Mouse (Mus musculus): ENCODE results near the gene Itgb1bp1. TPM values are rescaled to one million over a fixed set of nuclear protein-coding genes. Genes with fewer than 3 reads are reported as not detected.

Gene Itgb1bp1
- polyA plus RNA-seq, 1 experiment from 2014 or later = 33.4 TPM

GRCm38 (mm10) chr12:21301324-21301723 is 15.2 kb upstream of the Itgb1bp1 start:
- H3K4me2 ChIP-seq = no peak overlapping the region
- ATAC-seq (ENCODE audit: extremely low read depth, insufficient number of reproducible peaks, low FRiP score, low TSS enrichment) = no peak

GRCm38 (mm10) chr12:21298856-21299255 is 12.8 kb upstream of the Itgb1bp1 start:
- no peaks in the 10 kb centered on the region for H3K9me3 ChIP-seq
- 86% methylated on average over 11 of the region's 11 CpGs for WGBS

More at GRCm38 (mm10) chr12:21301324-21301723, 15.2 kb upstream of the Itgb1bp1 start:
- Histone ChIP-seq H3K27ac (replicated peaks) (no peak overlapping the region), H3K4me1 (no peaks in the 10 kb centered on the region), H3K9me3 (no peaks in the 10 kb centered on the region), H3K9ac (no peak overlapping the region), H3K27me3 (replicated peaks) (no peaks in the 10 kb centered on the region), H3K36me3 (peaks cover 94% of the 10 kb centered on the region), H3K4me3 (no peak overlapping the region)
- WGBS = 65% methylated on average over 7 of the region's 7 CpGs

GRCm38 (mm10) chr12:21289651-21290050 is 3.6 kb upstream of the Itgb1bp1 start:
- Histone ChIP-seq H3K9me3 (no peaks in the 10 kb centered on the region), H3K27ac (replicated peaks) (no peak overlapping the region), H3K4me2 (no peak overlapping the region), H3K27me3 (replicated peaks) (no peaks in the 10 kb centered on the region), H3K9ac (no peak overlapping the region), H3K4me3 (no peak overlapping the region), H3K4me1 (peaks cover 28% of the 10 kb centered on the region), H3K36me3 (peaks cover 51% of the 10 kb centered on the region)
- no peak for ATAC-seq (ENCODE audit: extremely low read depth, insufficient number of reproducible peaks, low FRiP score, low TSS enrichment)
- 82% methylated on average over 6 of the region's 6 CpGs for WGBS

More at GRCm38 (mm10) chr12:21298856-21299255, 12.8 kb upstream of the Itgb1bp1 start:
- Histone ChIP-seq H3K27me3 (replicated peaks) (no peaks in the 10 kb centered on the region), H3K36me3 (peaks cover 95% of the 10 kb centered on the region), H3K4me3 (no peak overlapping the region), H3K9ac (no peak overlapping the region), H3K4me1 (no peaks in the 10 kb centered on the region), H3K27ac (replicated peaks) (no peak overlapping the region), H3K4me2 (no peak overlapping the region)
- no peak for ATAC-seq (ENCODE audit: extremely low read depth, insufficient number of reproducible peaks, low FRiP score, low TSS enrichment)

- Histone ChIP-seq H3K4me1 (peaks cover 28% of the 10 kb centered on the region), H3K4me3 (no peak overlapping the region), H3K36me3 (peaks cover 43% of the 10 kb centered on the region), H3K4me2 (no peak overlapping the region), H3K9ac (no peak overlapping the region), H3K27me3 (replicated peaks) (no peaks in the 10 kb centered on the region), H3K27ac (replicated peaks) (peak overlapping the region; percentile 38; the same call in 1 of the 2 replicates), H3K9me3 (no peaks in the 10 kb centered on the region)
- 70% methylated on average over 3 of the region's 3 CpGs for WGBS
- ATAC-seq (ENCODE audit: extremely low read depth, insufficient number of reproducible peaks, low FRiP score, low TSS enrichment) = no peak
Observed at GRCm38 (mm10) chr12:21288716-21289395, 2.8 kb upstream of the Itgb1bp1 start.

GRCm38 (mm10) chr12:21286712-21287650 is 897 bp upstream of the Itgb1bp1 start:
- Histone ChIP-seq H3K4me2 (peak overlapping the region; percentile 90), H3K9ac (peak overlapping the region; percentile 98), H3K27ac (replicated peaks) (peak overlapping the region; percentile 88), H3K36me3 (peaks cover 24% of the 10 kb centered on the region), H3K9me3 (no peaks in the 10 kb centered on the region), H3K4me1 (peaks cover 28% of the 10 kb centered on the region), H3K4me3 (peak overlapping the region; percentile 95), H3K27me3 (replicated peaks) (no peaks in the 10 kb centered on the region)
- WGBS = 32% methylated on average over 18 of the region's 18 CpGs
- no peak for ATAC-seq (ENCODE audit: extremely low read depth, insufficient number of reproducible peaks, low FRiP score, low TSS enrichment)

- H3K9me3 ChIP-seq = no peaks in the 10 kb centered on the region
- peak; percentile 4 for ATAC-seq (ENCODE audit: extremely low read depth, insufficient number of reproducible peaks, low FRiP score, low TSS enrichment)
- H3K36me3 ChIP-seq = peaks cover 14% of the 10 kb centered on the region
- H3K4me3 ChIP-seq = peak overlapping the region; percentile 95
- peak overlapping the region; percentile 90 for H3K4me2 ChIP-seq
- under 1% methylated on average over 39 of the region's 47 CpGs for WGBS
- H3K27ac ChIP-seq (replicated peaks) = peak overlapping the region; percentile 88
- no peaks in the 10 kb centered on the region for H3K27me3 ChIP-seq (replicated peaks)
- H3K9ac ChIP-seq = peak overlapping the region; percentile 98
- peaks cover 28% of the 10 kb centered on the region for H3K4me1 ChIP-seq
Observed at GRCm38 (mm10) chr12:21285508-21286242, 409 bp downstream of the Itgb1bp1 start.

- no peaks in the 10 kb centered on the region for H3K9me3 ChIP-seq
- peak within 1 kb of the TSS; percentile 88 for H3K27ac ChIP-seq (replicated peaks)
- peak within 1 kb of the TSS; percentile 98 for H3K9ac ChIP-seq
- H3K4me2 ChIP-seq = peak within 1 kb of the TSS; percentile 90
- peaks cover 6% of the 10 kb centered on the region for H3K36me3 ChIP-seq
- H3K27me3 ChIP-seq (replicated peaks) = no peaks in the 10 kb centered on the region
- ATAC-seq (ENCODE audit: extremely low read depth, insufficient number of reproducible peaks, low FRiP score, low TSS enrichment) = no peak
- peak within 1 kb of the TSS; percentile 95 for H3K4me3 ChIP-seq
- 52% methylated on average over 11 of the region's 11 CpGs for WGBS
- H3K4me1 ChIP-seq = peaks cover 28% of the 10 kb centered on the region
Observed at GRCm38 (mm10) chr12:21284761-21285441, 1.2 kb downstream of the Itgb1bp1 start, which contains the start of gene Cpsf3. Gene Cpsf3 (plus strand): TSS chr12:21285391.

- 62% methylated on average over 1 of the region's 1 CpGs for WGBS
- Histone ChIP-seq H3K4me1 (no peaks in the 10 kb centered on the region), H3K27ac (replicated peaks) (no peak overlapping the region), H3K4me3 (no peak overlapping the region), H3K27me3 (replicated peaks) (no peaks in the 10 kb centered on the region), H3K4me2 (no peak overlapping the region), H3K36me3 (peaks cover 52% of the 10 kb centered on the region), H3K9ac (no peak overlapping the region), H3K9me3 (no peaks in the 10 kb centered on the region)
- ATAC-seq (ENCODE audit: extremely low read depth, insufficient number of reproducible peaks, low FRiP score, low TSS enrichment) = no peak
Observed at GRCm38 (mm10) chr12:21277352-21277864, 8.7 kb downstream of the Itgb1bp1 start.

- no peak for ATAC-seq (ENCODE audit: extremely low read depth, insufficient number of reproducible peaks, low FRiP score, low TSS enrichment)
- Histone ChIP-seq H3K9me3 (no peaks in the 10 kb centered on the region), H3K9ac (no peak overlapping the region), H3K36me3 (peaks cover 79% of the 10 kb centered on the region), H3K27ac (replicated peaks) (no peak overlapping the region), H3K27me3 (replicated peaks) (no peaks in the 10 kb centered on the region), H3K4me2 (no peak overlapping the region), H3K4me1 (no peaks in the 10 kb centered on the region), H3K4me3 (no peak overlapping the region)
- WGBS = 73% methylated on average over 7 of the region's 7 CpGs
Observed at GRCm38 (mm10) chr12:21274446-21274845, 11.6 kb downstream of the Itgb1bp1 start.

GRCm38 (mm10) chr12:21268083-21268616 is 17.9 kb downstream of the Itgb1bp1 start:
- Histone ChIP-seq H3K9me3 (no peaks in the 10 kb centered on the region), H3K4me1 (peaks cover 7% of the 10 kb centered on the region), H3K27me3 (replicated peaks) (no peaks in the 10 kb centered on the region), H3K36me3 (peaks cover 88% of the 10 kb centered on the region), H3K9ac (no peak overlapping the region), H3K4me3 (no peak overlapping the region), H3K27ac (replicated peaks) (no peak overlapping the region), H3K4me2 (no peak overlapping the region)
- no peak for ATAC-seq (ENCODE audit: extremely low read depth, insufficient number of reproducible peaks, low FRiP score, low TSS enrichment)
- 80% methylated on average over 8 of the region's 8 CpGs for WGBS

Data from heart, embryonic 13.5 days (tissue).